Mouse (Mus musculus): ENCODE data around the gene Sgpp1.
"Not testable (repeated sequence)": the region's sequence is repeated elsewhere in the genome, so short reads cannot be mapped to it uniquely, and the experiment has no call there.

Gene Sgpp1

DNA sequence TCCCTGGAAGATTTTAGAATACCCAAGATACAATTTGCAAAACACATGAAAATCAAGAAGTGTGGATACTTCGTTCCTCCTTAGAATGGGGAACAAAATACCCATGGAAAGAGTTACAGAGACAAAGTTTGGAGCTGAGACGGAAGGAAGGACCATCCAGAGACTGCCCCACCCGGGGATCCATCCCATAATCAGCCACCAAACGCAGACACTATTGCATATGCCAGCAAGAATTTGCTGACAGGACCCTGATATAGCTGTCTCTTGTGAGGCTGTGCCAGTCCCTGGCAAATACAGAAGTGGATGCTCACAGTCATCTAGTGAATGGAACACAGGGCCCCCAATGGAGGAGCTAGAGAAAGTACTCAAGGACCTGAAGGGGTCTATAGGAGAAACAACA lies 51.5 kb downstream of the Sgpp1 start:
- not testable (repeated sequence) for DNase-seq

DNA sequence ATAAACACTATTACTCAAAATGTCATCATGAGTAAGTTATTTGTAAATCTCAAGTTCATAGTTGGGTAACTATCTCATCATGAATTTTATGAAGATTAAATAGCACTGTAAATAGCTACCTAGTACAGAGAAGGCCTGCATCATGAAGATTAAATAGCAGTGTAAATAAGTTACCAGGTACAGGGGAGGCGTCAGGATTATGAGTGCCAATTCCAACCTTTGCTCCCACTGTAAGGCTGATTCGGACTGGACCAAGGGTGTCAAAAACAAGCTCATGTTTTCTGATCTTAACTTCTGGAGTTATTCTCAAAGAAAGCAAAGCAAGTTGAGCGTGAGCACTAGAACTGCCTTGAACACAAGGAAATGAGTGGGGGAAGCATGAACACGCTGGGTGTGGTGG lies 51.9 kb downstream of the Sgpp1 start:
- DNase-seq, result peak; percentile 49 to 67

DNA sequence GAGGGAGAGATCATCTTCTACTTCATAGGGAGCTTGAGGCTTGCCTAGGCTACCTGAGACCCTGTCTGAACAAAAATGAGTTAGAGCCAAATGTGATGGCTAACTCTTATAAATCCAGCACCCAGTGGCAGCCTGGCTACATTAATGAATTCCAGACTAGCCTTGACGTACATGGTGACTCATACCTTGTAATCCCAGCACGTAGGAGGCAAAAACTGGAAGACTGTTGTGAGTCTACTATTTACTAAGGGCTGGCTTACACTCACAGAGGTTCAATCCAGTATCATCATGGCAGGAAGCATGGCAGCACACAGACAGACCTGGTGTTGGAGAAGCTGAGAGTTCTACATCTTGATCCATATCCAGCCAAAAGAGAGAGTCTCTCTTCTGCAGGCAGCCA lies 52.7 kb downstream of the Sgpp1 start:
- DNase-seq, result no peak

DNA sequence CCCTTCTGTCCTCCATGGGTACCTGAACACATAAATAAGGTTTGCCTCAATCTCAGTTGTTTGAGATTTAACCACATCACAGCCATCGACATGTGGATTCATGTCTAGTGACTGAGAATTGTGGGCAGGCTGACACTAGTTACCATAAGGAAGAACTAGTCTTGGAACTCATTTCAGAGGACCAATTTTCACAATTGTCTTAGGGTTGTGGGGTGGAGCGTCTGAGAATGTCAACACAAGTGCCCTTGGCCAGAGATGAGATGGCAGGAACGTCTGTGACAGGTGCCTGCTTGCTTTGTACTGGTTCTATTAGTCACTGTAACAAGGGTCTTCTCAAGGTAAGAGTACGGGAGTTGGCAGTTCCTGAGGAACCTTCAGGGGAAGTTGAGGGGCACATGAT lies 54.4 kb downstream of the Sgpp1 start:
- DNase-seq, result no peak

DNA sequence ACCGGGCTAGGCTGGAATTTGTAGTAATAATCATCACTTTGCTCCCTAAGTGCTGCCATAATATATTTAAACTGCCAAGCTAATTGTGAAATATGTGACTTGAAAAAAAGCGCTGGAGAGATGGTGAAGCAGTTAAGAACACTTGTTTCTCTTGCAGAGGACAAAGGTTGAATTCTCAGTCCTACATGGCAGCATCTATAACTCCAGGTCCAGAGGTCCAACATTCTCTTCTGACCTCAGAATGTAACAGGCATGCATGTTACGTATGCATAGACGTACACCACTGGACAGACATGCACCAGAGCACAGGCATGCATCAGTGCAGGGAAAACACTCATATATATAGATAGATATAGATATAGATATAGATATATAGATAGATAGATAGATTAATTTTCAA lies 57.1 kb downstream of the Sgpp1 start:
- no peak for DNase-seq

DNA sequence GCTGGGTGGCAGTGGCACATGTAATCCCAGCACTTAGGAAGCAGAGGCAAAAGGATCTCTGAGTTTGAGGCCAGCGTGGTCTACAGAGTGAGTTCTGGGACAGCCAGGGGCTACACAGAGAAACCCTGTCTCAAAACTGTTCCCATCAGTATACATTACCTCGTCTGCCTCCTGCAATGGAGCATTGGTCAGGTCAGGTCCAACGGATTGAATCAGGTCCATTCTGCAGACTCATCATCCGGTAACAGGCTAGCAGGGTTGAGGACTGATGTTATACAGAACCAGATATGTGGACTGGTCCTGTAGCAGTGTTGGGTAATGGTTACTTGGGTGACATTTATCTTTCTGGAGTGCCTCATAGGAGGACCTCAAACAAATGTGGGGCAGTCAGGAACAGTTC lies 62.9 kb downstream of the Sgpp1 start:
- DNase-seq, result no peak

DNA sequence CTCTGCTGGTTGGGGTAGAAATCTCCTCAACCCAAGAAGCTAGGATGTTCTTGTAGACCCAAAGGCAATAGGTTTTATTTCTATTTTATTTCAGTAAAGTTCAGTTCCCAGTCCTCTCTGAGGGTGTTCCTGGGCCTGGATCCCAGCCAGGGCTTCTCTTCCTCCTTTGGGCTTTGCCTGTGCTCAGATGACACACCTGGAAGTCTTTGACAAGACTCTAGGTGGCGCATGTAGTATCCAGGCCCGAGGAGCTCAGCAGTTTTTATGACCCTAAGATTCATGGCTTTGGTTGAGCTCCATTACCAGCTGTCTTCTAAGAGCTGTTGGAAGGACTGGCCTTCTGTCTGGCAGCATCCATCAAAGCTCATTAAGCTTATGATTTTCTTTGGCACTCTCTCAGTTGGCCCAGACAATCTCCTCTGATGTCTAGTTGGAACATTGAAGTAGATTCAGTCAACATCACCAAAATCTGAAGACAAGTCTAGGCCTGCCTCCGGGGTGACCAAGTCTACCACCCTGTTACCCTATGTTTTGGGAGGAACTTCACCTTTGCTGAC lies 63.7 kb downstream of the Sgpp1 start:
- DNase-seq, result peak; percentile 32 to 55

DNA sequence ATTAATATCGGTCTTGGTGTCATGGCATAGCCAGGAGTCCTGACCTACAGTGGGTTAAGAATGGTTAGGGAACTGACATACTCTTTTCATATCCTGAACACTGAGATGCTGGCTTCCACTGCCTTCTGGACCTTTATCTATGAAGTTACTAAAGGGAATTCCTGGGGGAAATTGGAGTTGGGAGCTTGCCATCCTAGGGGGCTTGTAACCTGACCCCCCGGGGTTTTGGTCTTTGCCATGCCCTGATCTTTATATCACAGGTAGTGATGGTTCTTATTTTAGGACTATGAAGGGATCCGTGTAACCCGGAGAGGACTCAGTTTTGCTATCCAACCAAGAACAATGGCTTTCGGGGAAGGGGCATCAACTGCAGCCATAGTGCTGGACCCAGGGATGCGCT lies 64.9 kb downstream of the Sgpp1 start:
- DNase-seq, result no peak

DNA sequence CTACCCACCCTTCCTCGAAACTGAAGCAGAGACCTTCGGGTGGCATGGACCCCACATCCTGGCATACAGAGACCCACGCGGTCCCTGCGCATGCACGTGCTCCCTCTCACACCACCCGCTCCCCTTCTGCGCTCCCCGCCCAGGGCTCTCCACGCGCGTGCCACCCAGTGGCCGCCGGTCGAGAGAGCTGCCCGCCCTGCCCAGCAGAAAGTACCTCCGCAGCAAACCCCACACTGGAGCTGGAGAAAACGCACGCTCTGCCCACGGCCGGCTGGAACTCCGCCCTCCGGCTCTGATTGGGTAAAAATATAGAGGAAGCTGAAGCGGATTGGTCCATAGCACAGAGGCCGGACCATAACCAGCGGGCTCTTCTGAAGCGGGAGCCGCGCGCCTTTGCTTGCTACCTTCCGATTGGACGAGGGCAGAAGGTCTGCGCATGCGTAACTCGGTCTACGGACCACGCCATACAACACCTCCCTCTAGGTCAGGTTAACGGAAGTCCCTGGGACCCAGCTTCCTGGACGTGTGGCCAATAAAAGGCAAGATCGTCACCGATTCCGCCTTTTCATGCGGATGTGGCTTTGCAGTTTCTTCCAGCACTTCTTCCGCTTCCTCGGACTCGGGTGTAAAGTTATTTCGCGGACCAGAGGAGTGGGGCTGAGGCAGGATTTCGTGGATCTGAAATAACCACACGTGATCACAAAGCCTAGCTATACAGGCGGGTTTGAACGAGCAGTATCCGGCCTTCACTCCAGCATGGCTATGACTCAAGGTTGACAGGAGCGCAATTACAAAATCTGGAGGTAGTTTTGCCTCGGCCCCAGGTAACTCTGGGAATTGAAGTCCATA lies 66.0 kb downstream of the Sgpp1 start, which contains the start of gene Wdr89:
Gene Wdr89, minus strand, starts transcription at position 280 of the 849 bp plus-strand sequence.
- DNase-seq, result peak; percentile 100

DNA sequence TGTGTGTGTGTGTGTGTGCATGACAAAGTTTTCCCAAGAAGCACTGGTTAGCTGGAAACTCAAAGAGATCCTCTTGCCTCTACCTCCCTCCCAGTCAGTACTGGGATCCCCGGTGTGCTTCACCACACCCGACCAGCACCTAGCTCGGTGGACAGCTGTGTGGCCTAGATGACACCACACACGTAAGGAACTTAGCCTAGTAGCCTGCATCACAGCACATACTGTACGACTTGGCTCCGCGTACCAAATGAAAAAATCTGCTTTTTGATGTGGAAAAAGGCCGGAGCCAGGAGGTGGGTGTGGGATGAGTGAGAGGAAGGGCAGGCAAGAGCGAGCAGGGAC lies 66.6 kb downstream of the Sgpp1 start:
- no peak for DNase-seq

DNA sequence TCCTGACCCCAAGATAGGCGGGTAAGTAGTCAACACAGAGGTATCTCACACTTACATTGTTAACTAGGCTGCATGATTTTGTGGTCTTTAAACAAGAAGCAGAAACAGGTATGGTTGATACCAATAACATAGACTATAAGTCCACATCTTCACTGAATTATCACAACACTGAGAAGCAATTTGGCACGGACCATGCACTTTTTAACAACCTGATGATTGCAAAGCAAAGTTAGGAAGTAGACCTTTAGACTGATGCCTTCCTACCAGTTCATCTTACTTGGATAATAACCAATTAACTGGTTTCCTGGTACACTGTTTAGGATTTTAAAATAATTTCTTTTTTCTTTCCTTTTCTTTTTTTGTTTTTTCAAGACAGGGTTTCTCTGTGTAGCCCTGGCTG lies 67.3 kb downstream of the Sgpp1 start:
- DNase-seq, result no peak

DNA sequence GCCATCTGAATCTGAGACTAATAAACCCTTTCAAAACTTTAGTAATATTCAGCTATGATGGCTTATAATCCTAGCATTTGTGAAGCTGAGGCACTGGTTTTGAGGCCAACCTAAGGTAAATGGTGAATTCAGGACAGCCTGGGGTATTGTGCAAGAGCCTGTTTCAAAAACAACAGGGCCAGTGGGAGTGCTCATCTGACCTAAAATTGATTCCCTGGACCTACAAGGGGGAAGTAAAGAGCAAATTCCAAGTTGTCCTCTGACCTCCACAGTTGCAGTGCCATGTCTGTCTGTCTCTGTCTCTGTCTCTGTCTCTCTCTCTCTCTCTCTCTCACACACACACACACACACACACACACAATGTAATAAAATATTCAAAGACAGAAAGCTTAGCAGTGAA lies 68.6 kb downstream of the Sgpp1 start:
- DNase-seq, result no peak

DNA sequence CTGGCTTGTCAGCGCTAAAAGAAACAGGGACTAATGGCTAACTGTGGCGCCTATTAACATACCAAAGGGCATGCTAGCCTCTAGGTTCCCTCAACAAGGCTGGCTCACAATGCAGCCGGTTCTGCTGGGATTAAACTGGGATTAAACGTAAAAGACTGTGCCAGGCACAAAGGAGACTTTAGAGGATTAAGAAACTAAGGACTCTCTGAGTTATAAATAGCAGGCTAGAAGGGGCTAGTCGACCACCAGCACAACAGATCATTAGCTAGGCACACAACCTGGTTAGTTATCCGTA lies 71.1 kb downstream of the Sgpp1 start:
- DNase-seq, result peak; percentile 56 to 75

All from kidney, postnatal 25 days (tissue).